Mouse (Mus musculus) activated CD4-positive, CD25-positive, alpha-beta regulatory T cell, adult 4 months (primary cell): ENCODE results near the gene Pcf11. TPM values are rescaled to one million over a fixed set of nuclear protein-coding genes. Genes with fewer than 3 reads are reported as not detected.
A peak's percentile ranks its signal among the peaks of the same experiment; 100 is the strongest.

Source experiments
- ATAC-seq: one replicate; pipeline ENCODE4 v1.8.0; 2017
- polyA plus RNA-seq, 2 experiments: library from polyadenylated mRNA; unstranded; fragments of 100-300 nt; shearing (Covaris generic); gene quantifications; one replicate each; pipeline ENCODE4 v1.2.1; 2017

The Pcf11 gene
- polyA plus RNA-seq, 2 experiments from 2014 or later, result 30.2 to 31.9 TPM

DNA sequence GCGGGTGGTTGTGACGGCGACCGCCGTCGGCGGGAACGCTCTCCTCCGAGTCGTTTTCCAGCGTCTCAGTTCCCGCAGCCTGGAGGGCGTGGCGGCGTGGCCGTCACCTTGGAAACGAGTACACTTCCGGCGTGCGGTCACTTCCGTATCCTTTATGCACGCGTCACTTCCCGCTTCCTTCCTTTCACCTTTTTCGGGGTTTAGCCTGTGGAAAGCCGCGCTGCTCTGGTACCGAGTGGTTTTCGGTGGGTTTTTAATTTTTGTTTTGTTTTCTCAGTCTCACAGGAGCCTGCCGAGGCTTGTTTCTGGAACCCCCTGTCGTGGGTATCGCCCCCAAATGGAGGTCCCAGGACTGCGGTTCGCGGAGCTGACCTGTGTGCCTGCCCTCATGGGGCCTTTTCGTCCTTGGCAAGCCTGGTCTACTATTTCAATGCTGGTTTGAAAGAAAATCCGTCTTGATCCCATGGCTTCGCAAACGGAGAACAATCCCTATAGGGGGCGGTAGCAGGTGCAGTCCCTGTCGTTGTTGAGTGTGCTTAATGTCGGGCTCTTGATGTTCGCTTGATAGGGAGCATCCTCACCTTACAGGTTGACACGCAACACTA is 32.6 kb downstream of the Pcf11 start, which contains the start of gene Ankrd42:
Ankrd42 (minus strand) TSS at position 122 of the 605 bp plus-strand sequence.
- ATAC-seq, result peak; percentile 98

DNA sequence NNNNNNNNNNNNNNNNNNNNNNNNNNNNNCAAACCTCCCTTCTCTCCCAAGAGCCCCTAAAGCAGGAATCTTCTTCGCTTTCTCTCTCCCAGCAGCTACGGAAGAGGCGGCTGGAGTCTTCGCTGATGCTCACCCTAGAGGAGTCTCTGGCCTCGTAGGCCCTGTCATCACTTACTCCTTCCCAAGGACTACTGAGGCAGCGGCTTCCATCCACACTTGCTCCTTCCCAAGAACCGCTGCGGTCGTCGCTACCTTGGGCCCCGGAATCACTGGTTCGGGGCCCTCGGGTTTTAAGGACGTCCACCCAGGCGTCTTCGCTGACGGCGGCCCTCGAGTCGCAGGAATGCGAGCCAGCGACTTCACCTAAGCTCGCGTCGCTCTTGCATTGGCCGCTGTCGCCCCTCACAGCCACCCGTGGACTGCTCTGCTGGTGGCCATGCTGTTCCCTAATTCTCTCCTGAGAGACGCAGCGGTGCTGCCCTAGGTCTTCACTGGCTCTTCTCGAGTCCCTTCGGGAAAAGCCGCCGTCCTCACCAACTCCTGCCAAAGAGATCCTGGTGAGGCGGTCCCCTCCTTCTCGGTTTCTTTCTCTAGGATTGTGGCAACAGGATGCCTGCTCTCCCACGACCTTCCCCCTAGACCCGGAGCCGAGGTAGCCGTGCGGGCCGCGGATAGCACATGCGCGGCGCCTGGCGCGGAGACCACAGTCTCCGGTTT is 33.3 kb downstream of the Pcf11 start:
- ATAC-seq, result peak; percentile 13

DNA sequence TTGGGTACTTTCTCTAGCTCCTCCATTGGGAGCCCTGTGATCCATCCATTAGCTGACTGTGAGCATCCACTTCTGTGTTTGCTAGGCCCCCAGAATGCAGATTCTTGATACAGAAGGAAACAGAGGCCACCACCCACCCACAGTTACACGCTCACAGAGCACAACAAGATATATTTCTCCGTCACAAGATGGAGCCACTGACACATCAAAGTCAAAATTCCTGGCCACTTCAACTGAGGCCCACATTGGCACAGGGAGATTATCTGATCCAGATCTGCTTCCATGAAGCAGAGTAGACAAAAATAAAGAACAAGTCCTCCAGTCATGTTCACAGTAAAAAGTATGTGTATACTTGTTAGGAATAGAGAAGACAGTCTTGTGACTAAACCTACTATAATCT is 39.6 kb downstream of the Pcf11 start:
- no peak for ATAC-seq

DNA sequence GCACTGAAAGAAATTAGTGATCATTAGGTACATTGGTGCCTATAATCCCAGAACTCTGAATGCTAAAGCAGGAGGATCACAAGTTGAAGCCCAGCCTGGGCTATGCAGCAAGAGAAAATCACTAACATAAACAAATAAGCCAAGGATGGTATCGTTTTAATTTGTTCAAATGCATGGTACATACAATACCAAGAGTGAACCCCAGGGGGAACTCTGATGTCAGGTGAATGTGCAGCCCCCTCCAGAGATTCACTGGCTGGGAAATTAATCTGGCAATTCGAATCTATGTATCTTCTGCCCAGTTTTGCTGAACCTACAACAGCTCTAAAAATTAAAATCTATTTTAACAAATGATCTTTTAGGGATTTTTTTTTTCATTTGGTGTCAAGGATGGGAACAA is 45.2 kb downstream of the Pcf11 start:
- ATAC-seq, result peak; percentile 68

DNA sequence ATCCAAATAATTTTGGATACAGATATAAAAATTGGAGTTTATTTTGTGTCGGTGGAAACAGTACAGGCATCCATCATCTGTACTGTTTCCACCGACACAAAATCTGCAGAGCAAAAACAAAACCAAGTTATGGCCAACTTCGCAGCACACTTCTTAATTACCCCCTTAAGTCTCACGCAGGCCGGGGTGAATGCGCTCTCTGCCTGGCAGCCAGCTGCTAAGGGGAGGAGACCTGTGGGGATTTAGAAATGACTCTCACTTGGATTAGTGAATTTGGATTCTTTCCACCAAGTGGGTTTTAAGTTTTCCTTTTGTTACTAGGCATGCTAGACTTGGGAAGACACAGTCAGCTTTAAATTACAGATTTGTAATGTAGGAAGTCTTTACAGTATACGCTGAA is 58.9 kb downstream of the Pcf11 start:
- no peak for ATAC-seq

DNA sequence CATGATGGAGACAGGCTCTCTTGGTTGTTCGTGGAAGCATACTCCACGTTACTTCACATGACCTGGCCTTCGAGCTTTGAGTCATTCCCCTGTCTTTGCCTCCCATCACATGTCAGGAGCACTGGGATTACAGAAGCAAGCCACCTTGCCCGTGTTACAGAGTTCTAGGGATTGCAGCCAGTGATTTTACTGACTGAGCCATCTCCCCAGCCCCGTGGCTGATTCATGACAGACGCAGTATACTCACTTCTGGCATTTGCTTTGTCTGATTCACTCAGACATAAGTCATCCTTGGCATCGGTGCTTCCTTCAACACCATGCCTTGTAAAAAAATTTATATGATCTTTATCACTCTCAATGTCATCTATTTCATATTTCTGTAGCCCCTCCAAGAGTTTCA is 64.8 kb downstream of the Pcf11 start:
- no peak for ATAC-seq

Other genes with a start within 250 kb of the Pcf11 start
- gene Ccdc90b, start 108.8 kb downstream of the Pcf11 start, polyA plus RNA-seq, result 10 to 100 TPM; 11.0 TPM
- not detected for gene Ankrd42, start 32.8 kb downstream of the Pcf11 start, polyA plus RNA-seq
- gene Rab30, start 71.7 kb upstream of the Pcf11 start, polyA plus RNA-seq, result under 1 TPM in 1 of 2 experiments, not detected in 1; 0.65 TPM
- gene Ddias, start 204.3 kb upstream of the Pcf11 start, polyA plus RNA-seq, result 1 to 10 TPM; 3.1 to 4.2 TPM
- gene Prcp, start 204.5 kb upstream of the Pcf11 start, polyA plus RNA-seq, result 10 to 100 TPM; 16.3 to 22.9 TPM